Mouse (Mus musculus) heart, embryonic 11.5 days (tissue): Measurements from ENCODE around the gene Ttll11. TPM values are rescaled to one million over a fixed set of nuclear protein-coding genes. Genes with fewer than 3 reads are reported as not detected.

Experiments
- ATAC-seq: fragments of 200-750 bp; cut with Nextera tagmentation; replicated peaks from 2 replicates; pipeline ENCODE4 v1.8.0; 2017; ENCODE audit warnings: moderate library complexity; ENCODE audit not compliant: insufficient number of reproducible peaks, low FRiP score, low TSS enrichment
- H3K27ac ChIP-seq: fragments of 300-500 bp; sonication (generic); 2 replicates; pipeline ENCODE4 v1.5.1; 2014; ENCODE audit warnings: mild to moderate bottlenecking, low read depth, low read length
- H3K27me3 ChIP-seq: fragments of 300-500 bp; sonication (generic); 2 replicates; pipeline ENCODE4 v1.6.1; 2014; ENCODE audit warnings: mild to moderate bottlenecking, low read length, mixed read lengths; ENCODE audit not compliant: control insufficient read depth, insufficient read depth
- H3K36me3 ChIP-seq: fragments of 300-500 bp; sonication (generic); 2 replicates; pipeline ENCODE4 v1.6.1; 2014; ENCODE audit warnings: mild to moderate bottlenecking, low read length, moderate library complexity, mixed read lengths; ENCODE audit not compliant: control insufficient read depth, insufficient read depth
- H3K4me1 ChIP-seq: fragments of 300-500 bp; sonication (generic); 2 replicates; pipeline ENCODE4 v1.6.1; 2014; ENCODE audit warnings: low read length; ENCODE audit not compliant: control insufficient read depth, insufficient read depth
- H3K4me2 ChIP-seq: fragments of 300-500 bp; sonication (generic); 2 replicates; pipeline ENCODE4 v1.6.1; 2014; ENCODE audit warnings: mild to moderate bottlenecking, moderate library complexity
- H3K4me3 ChIP-seq: fragments of 300-500 bp; sonication (generic); 2 replicates; pipeline ENCODE4 v1.5.1; 2014; ENCODE audit warnings: low read depth, low read length
- H3K9ac ChIP-seq: fragments of 300-500 bp; sonication (generic); 2 replicates; pipeline ENCODE4 v1.6.1; 2014; ENCODE audit warnings: mild to moderate bottlenecking, low read depth, low read length, moderate library complexity
- H3K9me3 ChIP-seq: fragments of 300-500 bp; sonication (generic); replicated peaks from 2 replicates; pipeline ENCODE4 v1.6.1; 2016; ENCODE audit warnings: low read length; ENCODE audit not compliant: control insufficient read depth
- WGBS: fragments of 180-500 bp; shearing (Covaris S2); extraction: QIAGEN DNeasy Blood & Tissue Kit; methylation state at CpG from one replicate; pipeline ENCODE4 v1.1.7; 2014; ENCODE audit not compliant: insufficient replicate concordance; 5-methylcytosine and 5-hydroxymethylcytosine counted together
- polyA plus RNA-seq: library from polyadenylated mRNA; unstranded; fragments of >200 nt; fragmentation: Nextera tagmentation; extraction: Ambion mirVana; gene quantifications from 2 replicates; pipeline ENCODE4 v1.2.1, GENCODE M21; 2014

Ttll11 gene
- polyA plus RNA-seq, 1 experiment from 2014 or later, result 0.34 TPM

DNA sequence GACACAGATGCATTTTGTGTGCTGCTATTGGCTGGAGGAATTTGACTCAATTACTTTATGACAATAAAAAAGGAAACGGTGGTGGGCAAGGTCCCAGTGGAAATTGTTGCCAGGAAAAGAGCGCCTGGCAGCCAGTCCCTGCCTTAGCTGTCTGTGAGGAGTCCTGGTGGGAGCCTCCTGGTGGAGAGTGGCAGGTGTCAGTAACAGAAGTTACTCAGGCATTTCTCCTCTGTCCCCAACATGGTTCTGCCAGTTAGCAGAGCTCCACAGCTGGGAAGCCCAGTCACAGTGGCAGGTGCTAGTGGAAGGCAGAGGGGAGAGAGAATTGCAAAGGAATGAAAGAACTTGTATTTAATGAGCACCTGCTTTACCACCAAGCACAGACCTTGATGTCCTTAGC lies 110.5 kb downstream of the Ttll11 start:
- Histone ChIP-seq H3K27me3 (no peaks in the 10 kb centered on the region), H3K4me3 (no peak overlapping the region), H3K27ac (no peak overlapping the region), H3K9me3 (no peaks in the 10 kb centered on the region), H3K4me2 (no peak overlapping the region), H3K36me3 (no peaks in the 10 kb centered on the region), H3K4me1 (no peaks in the 10 kb centered on the region), H3K9ac (no peak overlapping the region)
- no peak for ATAC-seq
- WGBS, result 68% methylated on average over 2 of the region's 2 CpGs

GRCm38 (mm10) chr2:35863284-35863683 lies 116.4 kb downstream of the Ttll11 start:
- 71% methylated on average over 4 of the region's 4 CpGs for WGBS
- H3K27me3 ChIP-seq, result 0 out of 2 replicates have a peak, but pooled peaks cover 4% of the 10 kb centered on the region
- no peak for ATAC-seq

GRCm38 (mm10) chr2:35861185-35861584 lies 118.5 kb downstream of the Ttll11 start:
- no peak overlapping the region for H3K4me3 ChIP-seq
- H3K36me3 ChIP-seq, result no peaks in the 10 kb centered on the region
- H3K27me3 ChIP-seq, result 0 out of 2 replicates have a peak, but pooled peaks cover 4% of the 10 kb centered on the region
- 0 out of 2 replicates have a peak overlapping the region, but pooled peaks have one; percentile 22 for H3K27ac ChIP-seq
- H3K9ac ChIP-seq, result no peak overlapping the region
- 0 out of 2 replicates have a peak, but pooled peaks have one; percentile 19 for ATAC-seq
- WGBS, result 56% methylated on average over 7 of the region's 7 CpGs
- peaks cover 27% of the 10 kb centered on the region for H3K4me1 ChIP-seq
- H3K4me2 ChIP-seq, result no peak overlapping the region
- no peaks in the 10 kb centered on the region for H3K9me3 ChIP-seq

More at GRCm38 (mm10) chr2:35863284-35863683, 116.4 kb downstream of the Ttll11 start:
- Histone ChIP-seq H3K4me1 (peaks cover 20% of the 10 kb centered on the region), H3K4me3 (no peak overlapping the region), H3K36me3 (no peaks in the 10 kb centered on the region), H3K9ac (no peak overlapping the region), H3K9me3 (no peaks in the 10 kb centered on the region), H3K27ac (no peak overlapping the region), H3K4me2 (no peak overlapping the region)

DNA sequence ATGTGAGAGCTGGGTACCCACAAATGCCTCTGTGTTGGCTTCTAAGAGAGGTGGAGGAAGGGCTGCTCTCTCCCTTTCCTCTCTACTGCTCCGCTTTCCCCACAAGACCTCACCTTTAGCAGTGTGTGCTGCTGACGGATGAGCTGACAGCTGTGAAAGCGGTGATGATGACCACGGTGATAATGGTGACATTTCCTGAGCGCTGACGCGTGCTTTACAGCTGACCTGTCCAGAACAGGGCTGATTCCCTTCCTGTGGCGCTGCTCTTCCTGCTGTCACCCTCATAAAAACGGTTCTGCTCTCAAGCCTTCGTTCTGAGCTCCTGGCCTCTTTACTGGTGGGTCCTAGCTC lies 119.3 kb downstream of the Ttll11 start:
- Histone ChIP-seq H3K4me1 (peaks cover 27% of the 10 kb centered on the region), H3K9ac (0 out of 2 replicates have a peak overlapping the region, but pooled peaks have one; percentile 5), H3K27ac (no peak overlapping the region; the same call in 1 of the 2 replicates), H3K27me3 (0 out of 2 replicates have a peak, but pooled peaks cover 4% of the 10 kb centered on the region), H3K36me3 (no peaks in the 10 kb centered on the region), H3K4me3 (no peak overlapping the region), H3K9me3 (no peaks in the 10 kb centered on the region), H3K4me2 (peak overlapping the region; percentile 24; the same call in 1 of the 2 replicates)
- 0 out of 2 replicates have a peak, but pooled peaks have one; percentile 21 for ATAC-seq
- 8% methylated on average over 10 of the region's 10 CpGs for WGBS

- Histone ChIP-seq H3K9ac (no peak overlapping the region), H3K36me3 (no peaks in the 10 kb centered on the region), H3K4me2 (peak overlapping the region; percentile 24; the same call in 1 of the 2 replicates), H3K4me3 (no peak overlapping the region), H3K27me3 (0 out of 2 replicates have a peak, but pooled peaks cover 4% of the 10 kb centered on the region), H3K4me1 (peaks cover 27% of the 10 kb centered on the region), H3K27ac (0 out of 2 replicates have a peak overlapping the region, but pooled peaks have one; percentile 1), H3K9me3 (no peaks in the 10 kb centered on the region)
- ATAC-seq, result no peak
- WGBS, result 56% methylated on average over 7 of the region's 7 CpGs
Observed at GRCm38 (mm10) chr2:35859708-35860393, 119.9 kb downstream of the Ttll11 start.

DNA sequence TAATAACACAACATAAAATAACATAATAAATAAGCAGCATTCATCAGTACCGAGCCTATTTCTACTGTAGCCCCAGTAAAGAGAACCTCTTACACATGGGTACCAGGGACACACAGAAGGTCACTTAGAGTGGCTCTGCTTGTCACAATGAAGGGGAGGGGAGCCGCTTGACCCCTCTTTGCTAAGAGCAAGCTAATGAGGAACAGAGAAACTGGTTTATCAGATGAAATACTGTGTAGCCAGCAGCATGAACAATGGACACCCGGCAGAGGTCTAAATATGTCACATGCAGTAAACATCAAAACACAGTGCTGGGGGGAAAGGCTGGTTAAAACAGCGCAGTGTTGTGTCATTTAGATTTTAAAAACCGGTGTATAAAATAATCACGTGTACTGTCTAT lies 121.4 kb downstream of the Ttll11 start:
- Histone ChIP-seq H3K27me3 (0 out of 2 replicates have a peak, but pooled peaks cover 4% of the 10 kb centered on the region), H3K9ac (no peak overlapping the region), H3K4me2 (no peak overlapping the region), H3K27ac (no peak overlapping the region), H3K4me1 (peaks cover 27% of the 10 kb centered on the region), H3K4me3 (no peak overlapping the region), H3K9me3 (no peaks in the 10 kb centered on the region), H3K36me3 (no peaks in the 10 kb centered on the region)
- WGBS, result 53% methylated on average over 6 of the region's 6 CpGs
- no peak for ATAC-seq

GRCm38 (mm10) chr2:35856901-35857300 lies 122.8 kb downstream of the Ttll11 start:
- Histone ChIP-seq H3K36me3 (no peaks in the 10 kb centered on the region), H3K27ac (no peak overlapping the region), H3K4me2 (no peak overlapping the region), H3K4me3 (no peak overlapping the region), H3K4me1 (peaks cover 35% of the 10 kb centered on the region), H3K27me3 (0 out of 2 replicates have a peak, but pooled peaks cover 2% of the 10 kb centered on the region), H3K9me3 (no peaks in the 10 kb centered on the region), H3K9ac (no peak overlapping the region)
- no peak for ATAC-seq
- WGBS, result 61% methylated on average over 2 of the region's 2 CpGs

DNA sequence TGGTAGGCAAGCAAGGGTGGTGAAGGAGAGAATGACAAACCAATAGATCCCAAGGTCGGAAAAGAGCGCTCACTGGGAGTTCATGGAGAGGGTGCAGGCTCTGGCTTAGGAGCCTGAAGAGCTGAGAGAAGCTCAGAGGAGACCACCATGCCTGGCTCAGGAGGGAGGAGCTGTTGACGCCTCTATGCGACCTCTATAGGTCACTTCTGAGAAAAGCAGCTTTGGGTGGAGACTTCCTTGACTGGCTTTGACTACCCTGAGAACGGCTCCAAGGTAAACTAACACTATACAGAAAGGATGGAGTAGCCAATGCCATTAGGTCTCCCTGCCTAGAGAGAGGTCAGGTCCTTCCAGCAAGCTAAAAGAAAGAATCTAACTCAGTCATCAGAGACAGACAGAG lies 124.8 kb downstream of the Ttll11 start:
- WGBS, result 23% methylated on average over 5 of the region's 5 CpGs
- Histone ChIP-seq H3K27me3 (peaks cover 8% of the 10 kb centered on the region; the same call in 1 of the 2 replicates), H3K36me3 (no peaks in the 10 kb centered on the region), H3K27ac (no peak overlapping the region), H3K4me1 (peaks cover 23% of the 10 kb centered on the region; the same call in 1 of the 2 replicates), H3K9ac (no peak overlapping the region), H3K4me2 (no peak overlapping the region), H3K4me3 (no peak overlapping the region), H3K9me3 (no peaks in the 10 kb centered on the region)
- no peak for ATAC-seq
